Mouse (Mus musculus) megakaryocyte, embryonic 14.5 days (primary cell): ENCODE data around the gene Vps13d.

Source experiments
- FLI1 ChIP-seq: IDR thresholded peaks from 2 replicates; pipeline ENCODE4 v1.6.1; 2012; ENCODE audit warnings: low read length, inconsistent platforms, mixed read lengths
- GATA1 ChIP-seq: IDR thresholded peaks from 3 replicates; pipeline ENCODE4 v1.6.1; 2012; ENCODE audit warnings: mixed read lengths, low read length, inconsistent platforms, borderline replicate concordance

DNA sequence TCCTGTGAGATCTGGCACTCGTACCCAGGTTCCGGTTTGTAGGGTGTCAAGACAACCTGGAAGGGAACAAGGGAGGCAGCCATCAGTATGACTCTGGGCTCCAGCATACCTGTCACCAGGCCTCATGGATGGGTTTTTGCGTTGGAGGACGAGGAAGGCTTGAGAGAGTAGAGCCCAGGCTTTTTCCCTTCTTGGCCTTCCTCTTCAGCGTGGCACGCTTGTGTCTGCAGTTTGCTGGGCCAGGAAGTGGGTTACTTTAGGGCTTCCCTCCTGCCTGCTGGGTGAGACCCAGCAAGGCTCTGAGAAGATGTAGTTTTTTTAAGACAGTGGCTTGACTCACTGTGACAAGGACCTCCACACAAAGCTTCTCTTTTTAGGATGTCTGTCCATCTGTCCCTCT lies 34.2 kb upstream of the Vps13d start:
- TF ChIP-seq GATA1 (no peak), FLI1 (no peak)
